Mouse (Mus musculus) cortical plate, adult 2 months (tissue): ENCODE results near the gene Tesk2.

ENCODE experiments used
- CTCF ChIP-seq: fragments of 200-500 bp; IDR thresholded peaks from 2 replicates; pipeline ENCODE4 v1.5.1; 2011; ENCODE audit warnings: mild to moderate bottlenecking, control low read depth, low read length; ENCODE audit not compliant: insufficient read depth; ENCODE audit errors: extremely low read depth
- POLR2A ChIP-seq: fragments of 200-500 bp; IDR thresholded peaks from 2 replicates; pipeline ENCODE4 v1.6.1; 2011; ENCODE audit warnings: mild to moderate bottlenecking, low read length, control low read depth; ENCODE audit not compliant: insufficient read depth; ENCODE audit errors: extremely low read depth

DNA sequence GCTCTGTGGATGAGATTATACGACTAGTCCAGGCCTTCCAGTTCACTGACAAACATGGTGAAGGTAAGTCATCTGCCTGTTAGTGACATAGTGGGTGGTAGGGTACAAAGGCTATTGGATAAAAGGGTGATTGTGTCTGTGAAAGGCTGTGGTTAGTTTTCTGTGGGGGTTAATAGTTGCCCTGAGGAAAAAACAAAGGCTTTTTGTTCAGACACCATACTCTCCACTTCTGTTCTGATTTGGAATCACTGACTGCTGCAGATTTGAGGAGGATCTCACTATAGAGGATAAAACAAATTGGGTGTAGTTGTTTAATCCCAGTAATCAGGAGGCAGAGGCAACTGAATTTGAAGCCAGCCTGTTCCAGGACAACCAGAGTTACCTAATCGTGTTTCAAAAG is 27.0 kb upstream of the Tesk2 start:
- TF ChIP-seq CTCF (no peak), POLR2A (no peak)
